Mouse (Mus musculus): Measurements from ENCODE around the gene Mgll.

GRCm38 (mm10) chr6:88776964-88777363, 52.8 kb downstream of the Mgll start:
- TF ChIP-seq CTCF (conservative IDR thresholded peaks at IDR 0.05; ENCODE audit: insufficient read depth, insufficient read length, low read depth, low read length) (no peak), POLR2A (IDR thresholded peaks at IDR 0.05; ENCODE audit: low read depth, low read length) (no peak)

All from kidney, adult 2 months (tissue).